15 mouse cellular contexts compared by ENCODE assay signal in genomic region chr1:137079401-137080003, GRCm38 (mm10).
DNase-seq lines count a peak whose midpoint lies in the region.
"Had no signal": no experiment of that assay in that cellular context is flagged by ENCODE, and none has a peak within 500 bp of the region (broad histone marks: within the 10 kb centered on the region; RNA-seq: fewer than 3 reads in every experiment).

No protein-coding gene starts in this region.

- peak; percentile 22 for DNase-seq in 3T3-L1 (ENCODE audit: low read depth, low spot score)
- peak; percentile 5 for DNase-seq in CD4-positive helper T cell, adult 2 months (ENCODE audit: low read depth, low spot score)
- peak; percentile 20 for DNase-seq in forelimb bud, embryonic 11.5 days (ENCODE audit: low read depth, low spot score)
- peak; percentile 18 for DNase-seq in lung, postnatal 14 days
- DNase-seq in right cerebral cortex, postnatal 36 days (ENCODE audit: low spot score in 2 of 2): no peak
- DNase-seq in urinary bladder, adult 2 months (ENCODE audit: low spot score): no peak
- no peak for DNase-seq in layer of hippocampus, adult 8-10 months (ENCODE audit: low spot score in 2 of 2)
- no peak for DNase-seq in gastrocnemius, adult 18-20 months (ENCODE audit: low spot score)
- DNase-seq: cerebellum, postnatal 10 days; gastrocnemius, postnatal 25 days; heart, postnatal 14 days; kidney, adult 18-20 months; kidney, postnatal 25 days; layer of hippocampus, adult 9-11 months; thymus, adult 18-20 months had no signal

Comparison
In these comparisons a context has a peak if more than half of its experiments do, and no peak if none do; other contexts are left out.
1. DNase-seq: peak in 3T3-L1 (single experiment), CD4-positive helper T cell, adult 2 months (single experiment), forelimb bud, embryonic 11.5 days (single experiment) and lung, postnatal 14 days (single experiment); none in right cerebral cortex, postnatal 36 days (0 of 2), urinary bladder, adult 2 months (single experiment), layer of hippocampus, adult 8-10 months (0 of 2) and gastrocnemius, adult 18-20 months (single experiment).